Mouse (Mus musculus) myocyte (in vitro differentiated cells): Measurements from ENCODE around the gene Cd86.

Source experiments
- E2F4 ChIP-seq: IDR thresholded peaks from one replicate; pipeline ENCODE4 v1.6.1; 2011; ENCODE audit warnings: mild to moderate bottlenecking, control low read depth, moderate library complexity; ENCODE audit not compliant: insufficient read depth
- MYOD1 ChIP-seq, 3 experiments: IDR thresholded peaks; one replicate each; pipeline ENCODE4 v1.6.1; 2011; ENCODE audit warnings: control low read depth in 2 of 3, low read depth in 2 of 3, mild to moderate bottlenecking in 2 of 3, moderate library complexity in 1 of 3; ENCODE audit not compliant: insufficient read length in 2 of 3, control insufficient read depth in 1 of 3
- MYOG ChIP-seq, 3 experiments: IDR thresholded peaks; one replicate each; pipeline ENCODE4 v1.6.1; 2011; ENCODE audit warnings: control low read depth in 2 of 3, low read depth in 2 of 3, mild to moderate bottlenecking in 2 of 3; ENCODE audit not compliant: insufficient read length in 2 of 3, control insufficient read depth in 1 of 3, insufficient read depth in 1 of 3
- POLR2A ChIP-seq: IDR thresholded peaks from one replicate; pipeline ENCODE4 v1.6.1; 2011; ENCODE audit warnings: low read depth, mild to moderate bottlenecking, control low read depth, moderate library complexity; ENCODE audit not compliant: insufficient read length
- POLR2AphosphoS2 ChIP-seq: IDR thresholded peaks from one replicate; pipeline ENCODE4 v1.6.1; 2011; ENCODE audit warnings: low read depth, control low read depth; ENCODE audit not compliant: insufficient read length
- SRF ChIP-seq: IDR thresholded peaks from one replicate; pipeline ENCODE4 v1.6.1; 2011; ENCODE audit warnings: low read depth; ENCODE audit not compliant: control insufficient read depth, insufficient read length
- TCF12 ChIP-seq: IDR thresholded peaks from one replicate; pipeline ENCODE4 v1.6.1; 2011; ENCODE audit warnings: mild to moderate bottlenecking, control low read depth; ENCODE audit not compliant: poor library complexity, insufficient read depth, severe bottlenecking
- USF1 ChIP-seq: IDR thresholded peaks from one replicate; pipeline ENCODE4 v1.6.1; 2011; ENCODE audit warnings: low read depth, mild to moderate bottlenecking, control low read depth, moderate library complexity

- no peak for TF ChIP-seq POLR2A
- no peak for TF ChIP-seq USF1
- no peak for TF ChIP-seq E2F4
- TF ChIP-seq TCF12 = no peak
- TF ChIP-seq SRF = no peak
- TF ChIP-seq MYOG (IDR thresholded peaks at IDR 0.05; ENCODE audit: control insufficient read depth in 1 of 3, insufficient read depth in 1 of 3, insufficient read length in 2 of 3, low read depth in 2 of 3) = no peak
- TF ChIP-seq MYOD1 (IDR thresholded peaks at IDR 0.05; ENCODE audit: control insufficient read depth in 1 of 3, insufficient read length in 2 of 3, low read depth in 2 of 3) = no peak
- no peak for TF ChIP-seq POLR2AphosphoS2
Observed at GRCm38 (mm10) chr16:36675304-36675703, 9.4 kb upstream of the Cd86 start.
